Mouse (Mus musculus): ENCODE measurements around the gene Kcna2.

GRCm38 (mm10) chr3:107089475-107089874 lies 11.5 kb upstream of the Kcna2 start:
- TF ChIP-seq EP300 (IDR thresholded peaks at IDR 0.05), result no peak
- no peak for TF ChIP-seq CTCF (IDR thresholded peaks at IDR 0.05)

All from lung, postnatal 0 days (tissue).